Mouse (Mus musculus) megakaryocyte, embryonic 14.5 days (primary cell): ENCODE data around the gene Crybb2. TPM values are rescaled to one million over a fixed set of nuclear protein-coding genes. Genes with fewer than 3 reads are reported as not detected.

Experiments used
- H3K27me3 ChIP-seq: replicated peaks from 2 replicates; pipeline ENCODE3; 2012; ENCODE audit warnings: inconsistent platforms
- H3K36me3 ChIP-seq: replicated peaks from 2 replicates; pipeline ENCODE3; 2012; ENCODE audit warnings: low read length, inconsistent platforms, mixed read lengths
- H3K4me1 ChIP-seq: 2 replicates; pipeline ENCODE4 v1.6.1; 2012; ENCODE audit warnings: inconsistent platforms
- H3K4me3 ChIP-seq: replicated peaks from 2 replicates; pipeline ENCODE3; 2012; ENCODE audit warnings: moderate library complexity, mild to moderate bottlenecking, inconsistent platforms
- H3K9me3 ChIP-seq: 2 replicates; pipeline ENCODE4 v1.6.1; 2012; ENCODE audit warnings: inconsistent platforms
- FLI1 ChIP-seq: IDR thresholded peaks from 2 replicates; pipeline ENCODE4 v1.6.1; 2012; ENCODE audit warnings: low read length, inconsistent platforms, mixed read lengths
- GATA1 ChIP-seq: IDR thresholded peaks from 3 replicates; pipeline ENCODE4 v1.6.1; 2012; ENCODE audit warnings: mixed read lengths, low read length, inconsistent platforms, borderline replicate concordance
- polyA plus RNA-seq: library from polyadenylated mRNA; stranded (reverse); fragments of >175 nt; gene quantifications from 2 replicates; pipeline ENCODE4 v1.2.3, GENCODE M21; 2012; ENCODE audit warnings: low replicate concordance; ENCODE audit not compliant: insufficient read depth

Crybb2 gene
- polyA plus RNA-seq, 1 experiment: not detected

DNA sequence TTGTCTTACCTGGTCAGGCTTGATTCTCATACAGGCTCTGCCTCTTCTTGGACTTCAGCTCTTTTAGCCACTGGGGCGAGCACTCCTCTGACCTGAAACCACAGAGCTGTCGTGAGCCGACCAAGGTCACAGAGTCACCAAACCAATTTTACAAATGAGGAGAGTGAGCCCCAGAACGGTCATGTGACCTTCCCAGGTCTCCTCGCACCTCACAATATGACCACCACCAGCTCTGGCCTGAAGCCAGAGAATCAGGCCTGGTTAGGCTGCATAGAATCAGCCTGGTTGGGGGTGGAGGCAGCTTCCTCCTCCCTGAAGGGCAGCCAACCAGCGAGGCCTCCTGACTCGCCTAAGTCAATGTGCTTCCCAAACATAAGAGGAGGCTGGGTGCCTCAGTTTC, 22.5 kb upstream of the Crybb2 start:
- no peak for TF ChIP-seq FLI1
- no peak for TF ChIP-seq GATA1
- Histone ChIP-seq H3K4me1 (no peaks in the 10 kb centered on the region), H3K36me3 (peaks cover 81% of the 10 kb centered on the region), H3K4me3 (no peak overlapping the region), H3K27me3 (peaks cover 69% of the 10 kb centered on the region), H3K9me3 (no peaks in the 10 kb centered on the region)

DNA sequence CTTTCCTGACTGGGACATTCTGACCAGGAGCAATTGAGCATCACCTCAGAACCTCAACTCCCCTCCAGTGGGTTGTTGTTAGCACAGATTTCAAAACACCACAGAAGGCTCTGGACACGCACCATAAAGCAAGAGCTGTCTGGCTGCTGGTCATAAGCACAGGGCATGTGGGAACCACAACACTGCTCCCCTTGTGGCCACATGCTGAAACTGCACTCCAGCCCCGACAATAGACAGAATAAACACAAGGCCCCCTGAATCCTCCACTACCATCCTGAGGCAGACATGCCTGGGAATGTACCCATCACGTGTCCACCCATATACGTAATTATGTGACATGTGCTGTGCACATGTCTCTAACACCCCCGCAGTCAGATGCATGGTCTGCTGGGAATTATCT, 21.2 kb upstream of the Crybb2 start:
- no peaks in the 10 kb centered on the region for H3K9me3 ChIP-seq

DNA sequence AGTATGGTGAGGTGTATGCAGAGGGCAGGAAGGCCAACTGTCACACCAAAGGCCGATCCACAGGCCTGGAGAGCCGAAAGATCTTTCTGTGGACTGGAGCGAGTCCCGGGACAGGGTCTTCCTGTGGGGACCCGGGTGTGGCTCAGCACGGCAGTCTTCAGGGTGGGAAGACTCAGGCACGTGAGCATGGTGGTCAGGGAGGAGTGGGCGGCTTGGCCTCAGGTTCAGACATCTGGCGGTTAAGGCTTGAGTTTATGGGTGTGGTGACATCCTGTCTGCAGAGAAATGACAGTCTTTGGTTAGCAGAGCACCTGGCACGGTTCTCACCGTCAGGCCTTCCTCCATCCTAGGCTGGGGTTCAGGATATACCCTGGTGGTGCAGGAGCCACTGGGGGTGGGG, 20.8 kb upstream of the Crybb2 start:
- TF ChIP-seq GATA1: no peak
- TF ChIP-seq FLI1: no peak
- H3K4me3 ChIP-seq: no peak overlapping the region
- peaks cover 64% of the 10 kb centered on the region for H3K36me3 ChIP-seq
- H3K9me3 ChIP-seq: no peaks in the 10 kb centered on the region
- H3K4me1 ChIP-seq: no peaks in the 10 kb centered on the region
- H3K27me3 ChIP-seq: peaks cover 60% of the 10 kb centered on the region

More for the DNA sequence above, 21.2 kb upstream of the Crybb2 start:
- Histone ChIP-seq H3K36me3 (peaks cover 68% of the 10 kb centered on the region), H3K27me3 (peaks cover 62% of the 10 kb centered on the region), H3K4me3 (no peak overlapping the region), H3K4me1 (no peaks in the 10 kb centered on the region)
- no peak for TF ChIP-seq GATA1
- TF ChIP-seq FLI1: no peak

DNA sequence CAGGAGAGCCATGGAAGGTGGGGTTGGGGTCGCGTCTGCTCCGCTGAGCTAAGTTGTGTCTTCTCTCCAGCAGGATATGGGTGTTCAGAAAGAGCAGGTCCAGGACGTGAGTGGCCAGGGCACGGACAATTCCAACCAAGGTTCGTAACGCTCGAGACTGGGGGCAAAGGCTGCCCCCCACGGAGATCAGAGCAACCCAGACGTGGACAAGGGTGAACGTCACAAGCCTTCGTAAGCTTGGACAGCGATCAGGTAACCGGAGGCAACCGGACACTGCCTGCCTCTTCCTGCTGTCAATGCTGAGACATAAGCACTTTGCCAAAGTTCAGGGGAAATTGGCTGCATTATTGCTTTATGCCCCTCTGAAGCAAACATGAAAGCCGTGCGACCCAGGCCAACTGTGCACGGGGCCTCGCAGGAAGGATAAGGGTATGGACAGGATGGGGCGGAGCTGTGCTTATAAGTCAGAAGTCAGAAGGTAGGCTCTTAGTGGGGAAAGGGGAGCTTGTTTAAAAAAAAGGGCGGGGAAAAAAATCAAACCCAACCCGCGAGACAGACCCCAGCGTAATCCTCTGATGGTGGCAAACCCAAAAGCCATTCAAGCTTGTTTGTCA, 20.3 kb upstream of the Crybb2 start:
- H3K9me3 ChIP-seq: peaks cover 4% of the 10 kb centered on the region; the same call in 1 of the 2 replicates
- H3K4me1 ChIP-seq: no peaks in the 10 kb centered on the region
- H3K27me3 ChIP-seq: peaks cover 58% of the 10 kb centered on the region
- no peak for TF ChIP-seq GATA1
- no peak for TF ChIP-seq FLI1
- no peak overlapping the region for H3K4me3 ChIP-seq
- H3K36me3 ChIP-seq: peaks cover 59% of the 10 kb centered on the region

DNA sequence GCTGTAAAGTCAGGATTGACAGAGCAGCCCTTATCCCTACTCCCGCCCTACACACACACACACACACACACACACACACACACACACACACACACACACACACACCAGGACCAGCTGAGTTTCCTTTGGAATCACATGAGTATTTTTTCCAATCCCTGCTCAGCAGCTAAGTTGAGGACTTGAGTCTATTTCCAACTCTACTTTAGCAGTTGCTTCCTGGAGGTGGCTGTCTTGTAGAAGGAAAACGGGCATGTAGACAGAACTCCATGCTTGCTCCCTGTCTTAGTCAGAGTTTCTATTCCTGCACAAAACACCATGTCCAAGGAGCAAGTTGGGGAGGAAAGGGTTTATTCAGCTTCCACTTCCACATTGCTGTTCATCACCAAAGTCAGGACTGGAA, 17.5 kb upstream of the Crybb2 start:
- Histone ChIP-seq H3K27me3 (peaks cover 53% of the 10 kb centered on the region), H3K4me3 (no peak overlapping the region), H3K4me1 (peaks cover 3% of the 10 kb centered on the region; the same call in 1 of the 2 replicates), H3K36me3 (peaks cover 35% of the 10 kb centered on the region), H3K9me3 (peaks cover 15% of the 10 kb centered on the region)
- TF ChIP-seq GATA1 (no peak), FLI1 (no peak)

DNA sequence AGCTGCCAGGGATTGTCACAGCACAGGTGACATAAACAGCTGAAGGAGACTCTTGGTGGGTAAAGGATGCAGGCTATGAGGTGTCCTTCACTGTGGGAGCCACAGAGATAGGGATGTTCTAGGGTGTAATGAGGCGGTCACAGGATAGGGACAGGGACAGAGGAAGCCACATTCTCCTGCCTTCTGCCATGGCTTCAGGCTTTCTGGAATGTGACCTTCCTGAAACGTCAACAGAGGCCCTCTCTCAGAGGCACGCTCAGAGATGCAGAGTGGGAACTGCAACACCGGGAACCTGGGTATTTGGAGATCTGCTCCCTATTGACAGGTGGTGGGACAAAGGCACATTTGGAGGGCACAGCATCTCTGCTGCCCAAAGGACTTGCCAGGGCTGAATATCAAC, 17.1 kb upstream of the Crybb2 start:
- TF ChIP-seq GATA1: no peak
- TF ChIP-seq FLI1: no peak
- H3K36me3 ChIP-seq: peaks cover 30% of the 10 kb centered on the region
- H3K9me3 ChIP-seq: peaks cover 15% of the 10 kb centered on the region
- H3K4me3 ChIP-seq: no peak overlapping the region
- peaks cover 57% of the 10 kb centered on the region for H3K27me3 ChIP-seq
- peaks cover 3% of the 10 kb centered on the region; the same call in 1 of the 2 replicates for H3K4me1 ChIP-seq

DNA sequence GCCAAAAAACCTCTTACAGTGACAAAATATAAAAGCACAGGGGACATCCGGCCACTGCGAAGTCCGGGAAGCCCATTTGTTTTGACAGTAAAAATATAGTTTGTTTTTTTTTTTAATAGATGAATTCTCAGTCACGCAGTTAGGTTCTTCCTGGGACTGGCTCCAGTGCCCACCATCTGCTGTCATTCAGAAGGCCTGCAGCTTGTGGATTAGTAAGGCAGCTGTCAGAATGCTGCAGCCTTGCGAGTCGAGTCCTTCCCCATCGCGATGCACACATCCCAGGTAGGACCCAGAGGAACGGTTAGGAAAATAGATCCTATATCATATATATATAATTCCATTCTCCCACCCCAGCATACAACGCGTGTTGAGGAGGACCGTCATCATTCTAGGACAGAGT, 16.5 kb upstream of the Crybb2 start:
- TF ChIP-seq FLI1: no peak
- no peak for TF ChIP-seq GATA1
- peaks cover 24% of the 10 kb centered on the region for H3K36me3 ChIP-seq
- peaks cover 15% of the 10 kb centered on the region for H3K9me3 ChIP-seq
- H3K4me3 ChIP-seq: no peak overlapping the region
- peaks cover 62% of the 10 kb centered on the region for H3K27me3 ChIP-seq
- H3K4me1 ChIP-seq: peaks cover 3% of the 10 kb centered on the region; the same call in 1 of the 2 replicates

DNA sequence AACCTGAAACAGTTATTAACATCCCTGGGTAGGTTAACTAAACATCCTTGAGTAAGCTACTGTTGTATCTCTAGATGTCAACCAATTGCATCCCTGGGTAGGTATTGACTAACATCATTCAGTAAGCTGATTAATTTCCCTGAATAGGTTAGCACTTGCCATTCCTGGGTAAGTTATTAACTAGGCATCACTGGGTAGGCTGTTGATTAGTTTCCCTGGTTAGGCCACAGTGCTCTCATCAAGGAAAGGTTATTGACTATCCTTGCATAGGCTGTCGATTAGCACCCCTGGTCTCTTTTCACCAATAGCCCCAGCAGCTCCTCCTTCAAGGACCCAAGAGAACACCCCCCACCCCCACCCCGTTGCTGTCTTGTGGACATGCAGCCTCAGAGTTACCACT, 16.0 kb upstream of the Crybb2 start:
- Histone ChIP-seq H3K4me1 (peaks cover 3% of the 10 kb centered on the region; the same call in 1 of the 2 replicates), H3K9me3 (peaks cover 15% of the 10 kb centered on the region), H3K36me3 (peaks cover 19% of the 10 kb centered on the region), H3K27me3 (peaks cover 67% of the 10 kb centered on the region), H3K4me3 (no peak overlapping the region)
- no peak for TF ChIP-seq GATA1
- TF ChIP-seq FLI1: no peak

DNA sequence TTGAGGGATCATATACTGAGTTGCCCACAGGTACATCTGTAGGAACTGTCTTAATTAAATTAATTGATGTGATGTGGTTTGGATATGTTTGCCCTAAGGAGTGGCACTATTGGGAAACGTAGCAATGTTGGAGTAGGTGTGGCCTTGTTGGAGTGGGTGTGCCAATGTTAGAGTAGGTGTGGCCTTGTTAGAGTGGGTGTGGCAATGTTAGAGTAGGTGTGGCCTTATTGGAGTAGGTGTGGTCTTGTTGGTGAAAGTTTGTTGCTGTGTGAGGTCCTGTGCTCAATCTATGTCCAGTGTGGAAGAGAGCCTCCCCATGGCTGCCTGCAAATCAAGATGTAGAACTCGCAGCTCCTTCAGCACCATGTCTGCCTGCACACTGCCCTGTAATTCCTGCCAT, 14.4 kb upstream of the Crybb2 start:
- Histone ChIP-seq H3K4me1 (peaks cover 5% of the 10 kb centered on the region; the same call in 1 of the 2 replicates), H3K4me3 (no peak overlapping the region), H3K36me3 (peaks cover 3% of the 10 kb centered on the region), H3K27me3 (peaks cover 64% of the 10 kb centered on the region), H3K9me3 (peaks cover 15% of the 10 kb centered on the region)
- TF ChIP-seq FLI1 (no peak), GATA1 (no peak)

DNA sequence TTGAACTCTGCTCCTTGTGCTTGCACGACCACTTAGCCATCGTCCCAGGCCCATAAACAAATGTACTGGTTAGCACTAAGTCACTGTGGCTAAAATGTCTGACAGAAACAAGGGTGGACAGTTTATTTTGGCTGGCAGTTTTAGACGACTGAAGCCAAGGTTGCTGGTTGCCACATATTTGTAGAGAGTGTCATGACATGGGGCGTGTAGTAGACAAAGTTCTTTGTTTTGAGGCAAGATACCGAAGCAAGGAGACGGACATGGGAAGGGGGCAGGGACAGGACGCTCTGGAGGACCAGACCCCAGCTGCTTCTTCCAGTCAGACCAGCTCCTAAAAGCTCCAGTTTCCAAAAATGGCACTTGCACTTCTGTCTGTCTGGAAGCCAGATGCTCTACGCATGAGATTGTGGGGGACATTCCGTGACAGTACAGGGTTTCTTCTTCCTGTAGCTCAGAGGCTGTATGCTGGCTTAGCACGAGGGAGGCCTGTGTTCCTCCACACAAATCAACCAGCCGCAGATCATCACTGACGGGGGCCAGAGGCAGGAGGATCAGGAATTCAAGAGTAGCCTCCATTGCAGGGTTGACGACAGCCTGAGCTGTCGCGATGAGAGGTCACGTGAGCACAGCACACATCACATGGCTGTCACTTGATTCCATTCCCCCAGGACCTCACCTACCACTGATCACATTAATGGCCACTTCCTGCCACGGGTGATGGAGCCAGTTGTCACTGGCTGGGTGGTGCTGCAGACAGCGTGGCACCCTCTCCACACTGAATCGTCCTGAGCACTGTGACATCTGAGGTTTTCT, 12.6 kb upstream of the Crybb2 start:
- peaks cover 5% of the 10 kb centered on the region; the same call in 1 of the 2 replicates for H3K4me1 ChIP-seq
- H3K4me3 ChIP-seq: peak overlapping the region; percentile 4
- H3K36me3 ChIP-seq: no peaks in the 10 kb centered on the region
- peaks cover 62% of the 10 kb centered on the region for H3K27me3 ChIP-seq
- no peak for TF ChIP-seq FLI1
- TF ChIP-seq GATA1: no peak
- H3K9me3 ChIP-seq: peaks cover 15% of the 10 kb centered on the region
